Mouse (Mus musculus) thymus, postnatal 4 days (tissue): ENCODE results near the gene Ate1.
"Not testable (repeated sequence)": the region's sequence is repeated elsewhere in the genome, so short reads cannot be mapped to it uniquely, and the experiment has no call there.

Experiments
- DNase-seq: peaks from one replicate; pipeline ENCODE4 v3.0.0; 2021

The Ate1 gene

GRCm38 (mm10) chr7:130390060-130390459 is 130.1 kb downstream of the Ate1 start:
- not testable (repeated sequence) for DNase-seq

- DNase-seq = no peak
Measured at GRCm38 (mm10) chr7:130386308-130386707, 133.9 kb downstream of the Ate1 start.

- no peak for DNase-seq
Measured at GRCm38 (mm10) chr7:130385732-130386294, 134.4 kb downstream of the Ate1 start.

- no peak for DNase-seq
Measured at GRCm38 (mm10) chr7:130382126-130382525, 138.0 kb downstream of the Ate1 start.

GRCm38 (mm10) chr7:130381387-130381951 is 138.7 kb downstream of the Ate1 start:
- no peak for DNase-seq

- DNase-seq = no peak
Measured at GRCm38 (mm10) chr7:130380769-130381355, 139.3 kb downstream of the Ate1 start.

GRCm38 (mm10) chr7:130380367-130380766 is 139.8 kb downstream of the Ate1 start:
- DNase-seq = no peak

- no peak for DNase-seq
Measured at GRCm38 (mm10) chr7:130379886-130380285, 140.3 kb downstream of the Ate1 start.

- DNase-seq = no peak
Measured at GRCm38 (mm10) chr7:130378308-130378707, 141.9 kb downstream of the Ate1 start.

- DNase-seq = no peak
Measured at GRCm38 (mm10) chr7:130374311-130374710, 145.9 kb downstream of the Ate1 start.

- no peak for DNase-seq
Measured at GRCm38 (mm10) chr7:130368827-130369641, 151.1 kb downstream of the Ate1 start.

- no peak for DNase-seq
Measured at GRCm38 (mm10) chr7:130368036-130368826, 151.9 kb downstream of the Ate1 start.

GRCm38 (mm10) chr7:130367222-130368035 is 152.7 kb downstream of the Ate1 start:
- DNase-seq = no peak

- no peak for DNase-seq
Measured at GRCm38 (mm10) chr7:130365711-130366110, 154.5 kb downstream of the Ate1 start.
